Mouse (Mus musculus): ENCODE data around the gene Clmp. TPM values are rescaled to one million over a fixed set of nuclear protein-coding genes. Genes with fewer than 3 reads are reported as not detected.
A peak's percentile ranks its signal among the peaks of the same experiment; 100 is the strongest.

Gene Clmp
- total RNA-seq (2021) = 10 to 100 TPM; 20.2 to 34.1 TPM

GRCm38 (mm10) chr9:40685801-40686420, at the start of gene Clmp:
Clmp (plus strand) TSS chr9:40685962.
- peak; percentile 23 to 44 for DNase-seq (ENCODE audit: low spot score in 2 of 2)
- intact Hi-C loops (cut with DNase I) = loop anchor here (5.0 kb wide), 2 partner anchors 49 to 61 kb away; no protein-coding TSS in a partner anchor

- intact Hi-C loops (cut with DNase I) = loop anchor here (5.0 kb wide), 1 partner anchor 51 kb away; the partner anchor contains the start of gene Clmp
- DNase-seq (ENCODE audit: low spot score in 2 of 2) = peak; percentile 34 to 70
Observed at GRCm38 (mm10) chr9:40636054-40636453, 49.7 kb upstream of the Clmp start.

GRCm38 (mm10) chr9:40637705-40638393, 47.9 kb upstream of the Clmp start:
- intact Hi-C loops (cut with DNase I) = loop anchor here (5.0 kb wide), 1 partner anchor 49 kb away; the partner anchor contains the start of gene Clmp
- no peak for DNase-seq (ENCODE audit: low spot score in 2 of 2)

- intact Hi-C loops (cut with DNase I) = loop anchor here (5.0 kb wide), 1 partner anchor 49 kb away; the partner anchor contains the start of gene Clmp
- DNase-seq (ENCODE audit: low spot score in 2 of 2) = peak; percentile 28 to 32
Observed at GRCm38 (mm10) chr9:40638394-40639049, 47.2 kb upstream of the Clmp start.

- intact Hi-C loops (cut with DNase I) = loop anchor here (5.0 kb wide), 1 partner anchor 48 kb away; the partner anchor contains the start of gene Clmp
- DNase-seq (ENCODE audit: low spot score in 2 of 2) = no peak
Observed at GRCm38 (mm10) chr9:40639536-40640187, 46.1 kb upstream of the Clmp start.

- DNase-seq (ENCODE audit: low spot score in 2 of 2) = no peak
- intact Hi-C loops (cut with DNase I) = no loop called here
Observed at GRCm38 (mm10) chr9:40641318-40641717, 44.4 kb upstream of the Clmp start.

- intact Hi-C loops (cut with DNase I) = no loop called here
- DNase-seq (ENCODE audit: low spot score in 2 of 2) = no peak
Observed at GRCm38 (mm10) chr9:40642470-40643220, 43.1 kb upstream of the Clmp start.

GRCm38 (mm10) chr9:40649444-40649843, 36.3 kb upstream of the Clmp start:
- intact Hi-C loops (cut with DNase I) = no loop called here
- DNase-seq (ENCODE audit: low spot score in 2 of 2) = no peak

GRCm38 (mm10) chr9:40649983-40650382, 35.8 kb upstream of the Clmp start:
- DNase-seq (ENCODE audit: low spot score in 2 of 2) = no peak
- intact Hi-C loops (cut with DNase I) = no loop called here

- DNase-seq (ENCODE audit: low spot score in 2 of 2) = no peak
- intact Hi-C loops (cut with DNase I) = no loop called here
Observed at GRCm38 (mm10) chr9:40651239-40651859, 34.4 kb upstream of the Clmp start.

- intact Hi-C loops (cut with DNase I) = no loop called here
- no peak for DNase-seq (ENCODE audit: low spot score in 2 of 2)
Observed at GRCm38 (mm10) chr9:40652757-40653156, 33.0 kb upstream of the Clmp start.

GRCm38 (mm10) chr9:40666190-40666803, 19.5 kb upstream of the Clmp start:
- DNase-seq (ENCODE audit: low spot score in 2 of 2) = no peak
- intact Hi-C loops (cut with DNase I) = no loop called here

- DNase-seq (ENCODE audit: low spot score in 2 of 2) = no peak
- intact Hi-C loops (cut with DNase I) = no loop called here
Observed at GRCm38 (mm10) chr9:40670313-40670712, 15.4 kb upstream of the Clmp start, which contains the start of gene Gm21915. Gm21915 (plus strand) TSS chr9:40670613.

- intact Hi-C loops (cut with DNase I) = no loop called here
- no peak for DNase-seq (ENCODE audit: low spot score in 2 of 2)
Observed at GRCm38 (mm10) chr9:40671323-40671930, 14.3 kb upstream of the Clmp start.

- no peak for DNase-seq (ENCODE audit: low spot score in 2 of 2)
- intact Hi-C loops (cut with DNase I) = no loop called here
Observed at GRCm38 (mm10) chr9:40675203-40675958, 10.4 kb upstream of the Clmp start.

- DNase-seq (ENCODE audit: low spot score in 2 of 2) = no peak
- intact Hi-C loops (cut with DNase I) = no loop called here
Observed at GRCm38 (mm10) chr9:40678653-40679052, 7.1 kb upstream of the Clmp start.

GRCm38 (mm10) chr9:40686421-40686899, 698 bp downstream of the Clmp start:
- DNase-seq (ENCODE audit: low spot score in 2 of 2) = peak in 1 of 2 experiments; percentile 54

More at GRCm38 (mm10) chr9:40686421-40686899, 698 bp downstream of the Clmp start:
- intact Hi-C loops (cut with DNase I) = loop anchor here (5.0 kb wide), 2 partner anchors 49 to 61 kb away; no protein-coding TSS in a partner anchor

Data from left cerebral cortex, postnatal 36 days (tissue).